Mouse (Mus musculus): ENCODE results near the gene Pmepa1. TPM values are rescaled to one million over a fixed set of nuclear protein-coding genes. Genes with fewer than 3 reads are reported as not detected.

Gene Pmepa1
- polyA plus RNA-seq, 1 experiment from 2014 or later = 4.3 TPM

GRCm38 (mm10) chr2:173184475-173185080 lies 91.8 kb downstream of the Pmepa1 start:
- Histone ChIP-seq H3K36me3 (ENCODE audit: insufficient read depth, low read length) (no peaks in the 10 kb centered on the region), H3K4me3 (ENCODE audit: low read length) (no peak overlapping the region), H3K27me3 (ENCODE audit: insufficient read depth, low read length) (peaks cover 17% of the 10 kb centered on the region), H3K9me3 (ENCODE audit: low read length) (no peaks in the 10 kb centered on the region), H3K4me2 (replicated peaks; ENCODE audit: low read depth, low read length) (no peak overlapping the region), H3K27ac (ENCODE audit: low read length) (no peak overlapping the region), H3K4me1 (ENCODE audit: insufficient read depth, low read length) (peaks cover 9% of the 10 kb centered on the region; the same call in 1 of the 2 replicates), H3K9ac (replicated peaks; ENCODE audit: low read length) (no peak overlapping the region)
- ATAC-seq (ENCODE audit: low FRiP score, low TSS enrichment) = no peak
- 62% methylated on average over 11 of the region's 11 CpGs for WGBS

GRCm38 (mm10) chr2:173183836-173184460 lies 92.4 kb downstream of the Pmepa1 start:
- WGBS = 7% methylated on average over 8 of the region's 8 CpGs
- ATAC-seq (ENCODE audit: low FRiP score, low TSS enrichment) = peak; percentile 26

GRCm38 (mm10) chr2:173183311-173183710 lies 93.0 kb downstream of the Pmepa1 start:
- Histone ChIP-seq H3K36me3 (ENCODE audit: insufficient read depth, low read length) (no peaks in the 10 kb centered on the region), H3K27me3 (ENCODE audit: insufficient read depth, low read length) (peaks cover 22% of the 10 kb centered on the region), H3K4me3 (ENCODE audit: low read length) (no peak overlapping the region), H3K9me3 (ENCODE audit: low read length) (no peaks in the 10 kb centered on the region), H3K4me2 (replicated peaks; ENCODE audit: low read depth, low read length) (no peak overlapping the region), H3K9ac (replicated peaks; ENCODE audit: low read length) (no peak overlapping the region), H3K4me1 (ENCODE audit: insufficient read depth, low read length) (peaks cover 10% of the 10 kb centered on the region; the same call in 1 of the 2 replicates), H3K27ac (ENCODE audit: low read length) (no peak overlapping the region)
- ATAC-seq (ENCODE audit: low FRiP score, low TSS enrichment) = no peak
- WGBS = 94% methylated on average over 10 of the region's 10 CpGs

More at GRCm38 (mm10) chr2:173183836-173184460, 92.4 kb downstream of the Pmepa1 start:
- Histone ChIP-seq H3K9me3 (ENCODE audit: low read length) (no peaks in the 10 kb centered on the region), H3K9ac (replicated peaks; ENCODE audit: low read length) (no peak overlapping the region), H3K4me3 (ENCODE audit: low read length) (no peak overlapping the region), H3K36me3 (ENCODE audit: insufficient read depth, low read length) (no peaks in the 10 kb centered on the region), H3K4me1 (ENCODE audit: insufficient read depth, low read length) (peaks cover 9% of the 10 kb centered on the region; the same call in 1 of the 2 replicates), H3K27ac (ENCODE audit: low read length) (no peak overlapping the region), H3K27me3 (ENCODE audit: insufficient read depth, low read length) (peaks cover 21% of the 10 kb centered on the region), H3K4me2 (replicated peaks; ENCODE audit: low read depth, low read length) (no peak overlapping the region)

DNA sequence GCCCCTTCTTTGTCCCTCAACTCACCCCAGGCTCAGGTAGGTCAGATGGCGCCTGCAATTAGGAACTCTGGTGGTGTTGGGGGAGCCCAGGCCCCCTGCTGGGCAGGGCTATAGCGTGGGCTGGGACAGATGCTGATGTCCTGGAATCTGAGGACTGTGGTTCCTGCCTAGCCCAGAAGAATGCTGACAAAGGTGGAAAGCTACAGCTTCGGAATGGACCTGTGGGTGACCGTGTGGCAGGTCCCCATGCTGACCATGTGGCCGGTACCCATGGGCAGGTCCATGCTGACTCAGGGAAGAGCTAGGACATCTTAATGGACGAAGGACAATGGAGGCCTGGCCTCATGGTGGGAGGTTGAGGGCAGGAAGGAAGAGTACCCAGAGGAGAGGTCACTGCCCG lies 93.5 kb downstream of the Pmepa1 start:
- Histone ChIP-seq H3K36me3 (ENCODE audit: insufficient read depth, low read length) (no peaks in the 10 kb centered on the region), H3K27ac (ENCODE audit: low read length) (no peak overlapping the region), H3K9ac (replicated peaks; ENCODE audit: low read length) (no peak overlapping the region), H3K9me3 (ENCODE audit: low read length) (no peaks in the 10 kb centered on the region), H3K27me3 (ENCODE audit: insufficient read depth, low read length) (peaks cover 26% of the 10 kb centered on the region), H3K4me3 (ENCODE audit: low read length) (no peak overlapping the region), H3K4me1 (ENCODE audit: insufficient read depth, low read length) (peaks cover 15% of the 10 kb centered on the region; the same call in 1 of the 2 replicates), H3K4me2 (replicated peaks; ENCODE audit: low read depth, low read length) (no peak overlapping the region)
- 87% methylated on average over 7 of the region's 7 CpGs for WGBS
- no peak for ATAC-seq (ENCODE audit: low FRiP score, low TSS enrichment)

DNA sequence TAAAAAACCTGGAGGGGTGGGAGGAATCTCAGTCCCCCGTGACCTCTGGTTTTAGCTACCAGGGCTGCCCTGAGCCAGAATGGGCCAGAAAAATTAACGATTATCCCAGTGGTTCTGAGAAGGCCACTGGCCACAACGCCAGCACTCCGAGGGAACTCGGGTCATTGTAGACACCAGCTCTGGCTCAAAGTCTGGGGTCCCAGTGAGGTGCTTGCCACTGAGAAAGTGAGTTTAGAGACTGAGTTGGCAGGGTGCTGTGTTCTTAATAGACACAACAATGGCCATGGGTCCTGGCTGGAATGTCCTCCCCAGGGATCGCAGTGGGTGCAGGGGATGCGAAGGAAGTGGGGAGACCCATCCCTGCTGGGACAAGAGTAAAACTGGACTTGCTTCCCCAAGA lies 94.4 kb downstream of the Pmepa1 start:
- no peak overlapping the region for H3K27ac ChIP-seq (ENCODE audit: low read length)
- WGBS = 79% methylated on average over 7 of the region's 7 CpGs
- H3K36me3 ChIP-seq (ENCODE audit: insufficient read depth, low read length) = no peaks in the 10 kb centered on the region
- H3K27me3 ChIP-seq (ENCODE audit: insufficient read depth, low read length) = peaks cover 34% of the 10 kb centered on the region
- no peak overlapping the region for H3K4me3 ChIP-seq (ENCODE audit: low read length)
- no peaks in the 10 kb centered on the region for H3K9me3 ChIP-seq (ENCODE audit: low read length)
- H3K4me2 ChIP-seq (replicated peaks; ENCODE audit: low read depth, low read length) = no peak overlapping the region
- H3K4me1 ChIP-seq (ENCODE audit: insufficient read depth, low read length) = peaks cover 20% of the 10 kb centered on the region; the same call in 1 of the 2 replicates
- ATAC-seq (ENCODE audit: low FRiP score, low TSS enrichment) = no peak
- H3K9ac ChIP-seq (replicated peaks; ENCODE audit: low read length) = no peak overlapping the region

- Histone ChIP-seq H3K9me3 (ENCODE audit: low read length) (no peaks in the 10 kb centered on the region), H3K4me2 (replicated peaks; ENCODE audit: low read depth, low read length) (no peak overlapping the region), H3K36me3 (ENCODE audit: insufficient read depth, low read length) (no peaks in the 10 kb centered on the region), H3K9ac (replicated peaks; ENCODE audit: low read length) (no peak overlapping the region), H3K27me3 (ENCODE audit: insufficient read depth, low read length) (peaks cover 34% of the 10 kb centered on the region), H3K27ac (ENCODE audit: low read length) (no peak overlapping the region), H3K4me1 (ENCODE audit: insufficient read depth, low read length) (peaks cover 20% of the 10 kb centered on the region; the same call in 1 of the 2 replicates), H3K4me3 (ENCODE audit: low read length) (no peak overlapping the region)
- ATAC-seq (ENCODE audit: low FRiP score, low TSS enrichment) = no peak
- WGBS = 43% methylated on average over 4 of the region's 5 CpGs
Observed at GRCm38 (mm10) chr2:173181486-173181885, 94.8 kb downstream of the Pmepa1 start.

- H3K4me3 ChIP-seq (ENCODE audit: low read length) = no peak overlapping the region
- peaks cover 20% of the 10 kb centered on the region; the same call in 1 of the 2 replicates for H3K4me1 ChIP-seq (ENCODE audit: insufficient read depth, low read length)
- peaks cover 34% of the 10 kb centered on the region for H3K27me3 ChIP-seq (ENCODE audit: insufficient read depth, low read length)
- no peak overlapping the region for H3K27ac ChIP-seq (ENCODE audit: low read length)
- H3K36me3 ChIP-seq (ENCODE audit: insufficient read depth, low read length) = no peaks in the 10 kb centered on the region
- WGBS = 61% methylated on average over 11 of the region's 11 CpGs
- H3K9ac ChIP-seq (replicated peaks; ENCODE audit: low read length) = no peak overlapping the region
- ATAC-seq (ENCODE audit: low FRiP score, low TSS enrichment) = no peak
- H3K9me3 ChIP-seq (ENCODE audit: low read length) = no peaks in the 10 kb centered on the region
- no peak overlapping the region for H3K4me2 ChIP-seq (replicated peaks; ENCODE audit: low read depth, low read length)
Observed at GRCm38 (mm10) chr2:173180721-173181388, 95.5 kb downstream of the Pmepa1 start.

DNA sequence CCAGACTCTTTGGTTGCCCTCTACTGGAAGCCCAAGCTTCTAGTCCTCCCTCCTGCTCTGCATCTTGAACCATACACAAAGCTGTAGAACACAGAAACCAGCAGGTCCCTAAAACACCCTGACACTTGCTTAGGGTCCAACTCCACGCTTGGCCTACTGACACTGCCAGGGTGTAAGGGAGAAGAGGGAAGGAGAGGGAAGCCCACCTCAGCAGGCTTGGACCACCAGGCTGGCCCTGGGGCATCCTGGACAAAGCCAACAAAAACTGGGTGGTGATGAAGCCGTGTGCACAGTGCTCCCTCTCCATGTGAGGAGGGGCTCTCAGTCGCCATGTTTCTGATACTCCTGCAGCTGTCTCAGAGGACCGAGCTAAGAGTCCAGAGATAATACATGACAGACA lies 96.3 kb downstream of the Pmepa1 start:
- H3K4me3 ChIP-seq (ENCODE audit: low read length) = no peak overlapping the region
- peaks cover 20% of the 10 kb centered on the region; the same call in 1 of the 2 replicates for H3K4me1 ChIP-seq (ENCODE audit: insufficient read depth, low read length)
- ATAC-seq (ENCODE audit: low FRiP score, low TSS enrichment) = no peak
- H3K27me3 ChIP-seq (ENCODE audit: insufficient read depth, low read length) = peaks cover 31% of the 10 kb centered on the region
- no peaks in the 10 kb centered on the region for H3K9me3 ChIP-seq (ENCODE audit: low read length)
- 77% methylated on average over 4 of the region's 4 CpGs for WGBS
- H3K27ac ChIP-seq (ENCODE audit: low read length) = no peak overlapping the region
- H3K36me3 ChIP-seq (ENCODE audit: insufficient read depth, low read length) = no peaks in the 10 kb centered on the region
- H3K9ac ChIP-seq (replicated peaks; ENCODE audit: low read length) = no peak overlapping the region
- no peak overlapping the region for H3K4me2 ChIP-seq (replicated peaks; ENCODE audit: low read depth, low read length)

DNA sequence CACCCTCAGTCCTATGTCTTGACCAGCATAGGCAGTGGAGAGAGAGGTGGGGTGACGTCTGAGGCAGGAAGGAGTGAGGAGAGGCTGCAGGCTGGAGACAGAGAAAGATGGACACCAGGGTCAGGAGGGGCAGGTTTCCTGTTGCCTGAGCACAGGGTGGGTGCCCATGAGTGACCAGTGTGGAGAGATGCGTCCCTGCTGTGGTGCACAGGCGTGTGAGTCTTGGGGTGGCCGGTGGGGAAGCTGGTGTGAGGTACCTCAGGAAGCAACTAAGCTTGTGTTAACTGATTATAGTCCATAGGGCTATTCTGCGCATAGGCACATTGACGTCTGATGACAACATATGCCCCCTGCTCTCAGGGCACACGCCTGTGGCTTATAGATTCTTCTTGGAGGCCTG lies 97.3 kb downstream of the Pmepa1 start:
- ATAC-seq (ENCODE audit: low FRiP score, low TSS enrichment) = no peak
- Histone ChIP-seq H3K4me1 (ENCODE audit: insufficient read depth, low read length) (peaks cover 29% of the 10 kb centered on the region), H3K4me3 (ENCODE audit: low read length) (no peak overlapping the region), H3K9ac (replicated peaks; ENCODE audit: low read length) (no peak overlapping the region), H3K4me2 (replicated peaks; ENCODE audit: low read depth, low read length) (no peak overlapping the region), H3K36me3 (ENCODE audit: insufficient read depth, low read length) (no peaks in the 10 kb centered on the region), H3K27me3 (ENCODE audit: insufficient read depth, low read length) (peaks cover 27% of the 10 kb centered on the region), H3K27ac (ENCODE audit: low read length) (no peak overlapping the region), H3K9me3 (ENCODE audit: low read length) (no peaks in the 10 kb centered on the region)
- WGBS = 74% methylated on average over 7 of the region's 7 CpGs

GRCm38 (mm10) chr2:173177951-173178350 lies 98.4 kb downstream of the Pmepa1 start:
- no peaks in the 10 kb centered on the region for H3K9me3 ChIP-seq (ENCODE audit: low read length)
- H3K4me2 ChIP-seq (replicated peaks; ENCODE audit: low read depth, low read length) = no peak overlapping the region
- ATAC-seq (ENCODE audit: low FRiP score, low TSS enrichment) = no peak
- H3K27me3 ChIP-seq (ENCODE audit: insufficient read depth, low read length) = peaks cover 27% of the 10 kb centered on the region
- H3K9ac ChIP-seq (replicated peaks; ENCODE audit: low read length) = no peak overlapping the region
- H3K4me1 ChIP-seq (ENCODE audit: insufficient read depth, low read length) = peaks cover 40% of the 10 kb centered on the region
- H3K4me3 ChIP-seq (ENCODE audit: low read length) = no peak overlapping the region
- peak overlapping the region; percentile 51 for H3K27ac ChIP-seq (ENCODE audit: low read length)
- 77% methylated on average over 8 of the region's 8 CpGs for WGBS
- H3K36me3 ChIP-seq (ENCODE audit: insufficient read depth, low read length) = no peaks in the 10 kb centered on the region
